Mouse (Mus musculus) heart, postnatal 25 days (tissue): ENCODE results near the gene Slc51a. TPM values are rescaled to one million over a fixed set of nuclear protein-coding genes. Genes with fewer than 3 reads are reported as not detected.
"Not testable (repeated sequence)": the region's sequence is repeated elsewhere in the genome, so short reads cannot be mapped to it uniquely, and the experiment has no call there.

ENCODE experiments used
- DNase-seq: peaks from one replicate; pipeline ENCODE4 v3.0.0; 2022; ENCODE audit warnings: low spot score
- intact Hi-C: fragments of 180-260 bp; cut with DNase I; formaldehyde crosslinking; loops from one replicate; pipeline ENCODE4 v1.15.1; 2025
- total RNA-seq, 2 experiments: library from RNA; stranded (reverse); gene quantifications; 2 replicates each; pipeline ENCODE4 v1.2.3; 2021

Gene Slc51a
- total RNA-seq, 2 experiments from 2014 or later = 0.75 to 0.95 TPM

- intact Hi-C loops = no loop called here
- DNase-seq = no peak
These were observed 23.0 kb upstream of the Slc51a start for GRCm38 (mm10) chr16:32510399-32511337.

- DNase-seq = no peak
- intact Hi-C loops = loop anchor here (2.0 to 5.0 kb wide), 2 partner anchors 99 to 178 kb away; partner anchors contain the start of gene Tfrc
These were observed 21.6 kb upstream of the Slc51a start for GRCm38 (mm10) chr16:32509066-32509942.

- intact Hi-C loops = loop anchor here (2.0 to 5.0 kb wide), 2 partner anchors 100 to 179 kb away; partner anchors contain the start of gene Tfrc
- DNase-seq = no peak
These were observed 20.9 kb upstream of the Slc51a start for GRCm38 (mm10) chr16:32508506-32509065.

GRCm38 (mm10) chr16:32508035-32508434 is 20.4 kb upstream of the Slc51a start:
- DNase-seq = no peak
- intact Hi-C loops = loop anchor here (2.0 to 5.0 kb wide), 2 partner anchors 101 to 179 kb away; partner anchors contain the start of gene Tfrc

- intact Hi-C loops = loop anchor here (5.0 kb wide), 1 partner anchor 180 kb away; no protein-coding TSS in a partner anchor
- DNase-seq = no peak
These were observed 19.7 kb upstream of the Slc51a start for GRCm38 (mm10) chr16:32507407-32507806.

GRCm38 (mm10) chr16:32506868-32507267 is 19.2 kb upstream of the Slc51a start:
- DNase-seq = no peak
- intact Hi-C loops = loop anchor here (5.0 kb wide), 1 partner anchor 180 kb away; no protein-coding TSS in a partner anchor

- no peak for DNase-seq
- intact Hi-C loops = loop anchor here (5.0 kb wide), 1 partner anchor 181 kb away; no protein-coding TSS in a partner anchor
These were observed 18.6 kb upstream of the Slc51a start for GRCm38 (mm10) chr16:32506298-32506697.

- no peak for DNase-seq
- intact Hi-C loops = no loop called here
These were observed 16.0 kb upstream of the Slc51a start for GRCm38 (mm10) chr16:32503633-32504032.

- intact Hi-C loops = no loop called here
- DNase-seq = no peak
These were observed 15.1 kb upstream of the Slc51a start for GRCm38 (mm10) chr16:32502621-32503335.

GRCm38 (mm10) chr16:32501459-32501858 is 13.8 kb upstream of the Slc51a start:
- DNase-seq = no peak
- intact Hi-C loops = no loop called here

GRCm38 (mm10) chr16:32499430-32500037 is 11.9 kb upstream of the Slc51a start:
- peak; percentile 42 for DNase-seq
- intact Hi-C loops = loop anchor here (5.0 kb wide), 2 partner anchors 237 to 382 kb away; no protein-coding TSS in a partner anchor

- no peak for DNase-seq
- intact Hi-C loops = loop anchor here (5.0 kb wide), 2 partner anchors 237 to 382 kb away; no protein-coding TSS in a partner anchor
These were observed 11.3 kb upstream of the Slc51a start for GRCm38 (mm10) chr16:32498996-32499395.

GRCm38 (mm10) chr16:32495965-32496364 is 8.3 kb upstream of the Slc51a start, which contains the start of gene Zdhhc19:
Gene Zdhhc19, plus strand, starts transcription at chr16:32496265.
- intact Hi-C loops = loop anchor here (5.0 kb wide), 2 partner anchors 234 to 379 kb away; no protein-coding TSS in a partner anchor

GRCm38 (mm10) chr16:32494371-32494770 is 6.7 kb upstream of the Slc51a start:
- DNase-seq, intact Hi-C loops: not testable (repeated sequence)

More at GRCm38 (mm10) chr16:32495965-32496364, 8.3 kb upstream of the Slc51a start, which contains the start of gene Zdhhc19:
- no peak for DNase-seq

GRCm38 (mm10) chr16:32488939-32489338 is 1.3 kb upstream of the Slc51a start:
- no peak for DNase-seq

GRCm38 (mm10) chr16:32486046-32486445 is 1.6 kb downstream of the Slc51a start:
- intact Hi-C loops = no loop called here
- no peak for DNase-seq

More at GRCm38 (mm10) chr16:32488939-32489338, 1.3 kb upstream of the Slc51a start:
- intact Hi-C loops = no loop called here

GRCm38 (mm10) chr16:32485209-32485608 is 2.5 kb downstream of the Slc51a start:
- DNase-seq = no peak
- intact Hi-C loops = no loop called here

GRCm38 (mm10) chr16:32484431-32484871 is 3.2 kb downstream of the Slc51a start:
- DNase-seq = no peak
- intact Hi-C loops = no loop called here
